ENCODE assay signal across 10 mouse cellular contexts in the genomic region with DNA sequence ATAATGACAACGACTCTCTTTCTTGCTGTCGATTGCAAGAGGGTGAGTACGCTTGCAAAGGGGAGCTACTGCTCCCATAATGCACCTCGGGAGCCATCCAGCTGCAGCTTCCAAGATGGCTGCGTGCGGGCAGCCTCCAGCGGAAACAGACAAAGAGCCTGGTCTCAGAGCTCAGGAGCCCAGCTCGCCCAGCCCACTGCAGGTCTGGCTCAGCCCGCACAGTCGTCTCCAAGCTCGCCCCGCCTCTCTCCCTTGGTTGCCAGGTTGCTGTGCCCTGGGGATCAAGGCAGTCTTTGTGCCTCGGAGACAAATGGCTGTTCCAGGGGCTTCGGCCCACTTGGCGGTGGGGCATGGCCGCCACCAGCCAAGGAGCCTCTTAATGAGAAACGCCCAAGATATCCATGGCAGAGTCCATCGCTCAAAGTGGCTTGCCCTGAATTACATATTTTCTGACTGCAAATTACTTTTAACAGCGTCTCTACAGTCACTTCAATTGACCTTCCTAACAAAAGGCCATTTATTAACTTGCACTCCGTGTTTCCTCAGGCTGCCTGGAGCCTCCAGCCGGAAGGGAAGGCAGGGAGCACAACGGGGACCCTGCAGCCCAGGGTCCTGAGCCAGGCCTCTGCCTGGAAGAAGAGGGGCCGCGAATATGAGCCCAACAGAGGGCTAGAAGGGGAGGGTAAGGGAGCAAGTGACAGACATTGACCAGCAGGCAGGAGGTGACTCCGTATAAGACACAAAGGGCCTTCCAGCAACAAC. TPM values are rescaled to one million over a fixed set of nuclear protein-coding genes. Genes with fewer than 3 reads are reported as not detected.
DNase-seq lines count a peak whose midpoint lies in the region; ATAC-seq and TF ChIP-seq lines count a peak whose summit lies in the region.
"Had no signal": no experiment of that assay in that cellular context is flagged by ENCODE, and none has a peak within 500 bp of the region (broad histone marks: within the 10 kb centered on the region; RNA-seq: fewer than 3 reads in every experiment).

No protein-coding gene starts in this region.

- H3K27ac ChIP-seq in forebrain, embryonic 15.5 days (replicated peaks): peak overlapping the region; percentile 96
- H3K27ac ChIP-seq in liver, postnatal 0 days (ENCODE audit: low read depth): no peak overlapping the region
- H3K27ac ChIP-seq: liver, embryonic 14.5 days had no signal

- H3K4me1 ChIP-seq in E14TG2a.4 (replicated peaks; ENCODE audit: low read depth, low read length): peaks cover 76% of the 10 kb centered on the region
- H3K4me1 ChIP-seq in forebrain, embryonic 15.5 days: peaks cover 60% of the 10 kb centered on the region
- H3K4me1 ChIP-seq in liver, postnatal 0 days (ENCODE audit: insufficient read depth): peaks cover 12% of the 10 kb centered on the region

- peak overlapping the region; percentile 40 for H3K4me2 ChIP-seq in forebrain, embryonic 15.5 days (replicated peaks)
- H3K4me2 ChIP-seq in liver, postnatal 0 days (ENCODE audit: low read depth, low read length): 0 out of 2 replicates have a peak overlapping the region, but pooled peaks have one; percentile 6

- H3K9me3 ChIP-seq in E14TG2a.4 (ENCODE audit: low read length): no peaks in the 10 kb centered on the region
- H3K9me3 ChIP-seq in forebrain, embryonic 15.5 days: no peaks in the 10 kb centered on the region
- no peaks in the 10 kb centered on the region for H3K9me3 ChIP-seq in liver, postnatal 0 days (ENCODE audit: low read length)

- peak; percentile 86 for ATAC-seq in forebrain, embryonic 15.5 days (replicated peaks)
- no peak for ATAC-seq in liver, postnatal 0 days

- peak overlapping the region; percentile 73 for H3K4me3 ChIP-seq in E14TG2a.4 (replicated peaks; ENCODE audit: low read length)
- H3K4me3 ChIP-seq in forebrain, embryonic 15.5 days: peak overlapping the region; percentile 17
- H3K4me3 ChIP-seq in liver, postnatal 0 days (ENCODE audit: low read depth, low read length): no peak overlapping the region

- peak overlapping the region; percentile 39 for H3K9ac ChIP-seq in forebrain, embryonic 15.5 days (replicated peaks)
- no peak overlapping the region for H3K9ac ChIP-seq in liver, postnatal 0 days (replicated peaks)
- H3K9ac ChIP-seq: liver, embryonic 14.5 days had no signal

- TF ChIP-seq CTCF in E14TG2a.4 (conservative IDR thresholded peaks at IDR 0.05; ENCODE audit: low read length): no peak
- TF ChIP-seq CTCF in liver, postnatal 0 days (IDR thresholded peaks at IDR 0.05; ENCODE audit: low read depth): no peak

- no peak for TF ChIP-seq EP300 in liver, postnatal 0 days (IDR thresholded peaks at IDR 0.05; ENCODE audit: low read depth)

- peak; percentile 65 for DNase-seq in cerebellum, adult 11-12 months
- peak; percentile 37 to 53 for DNase-seq in heart, postnatal 14 days
- DNase-seq in kidney, postnatal 4 days: peak; percentile 73 to 83
- DNase-seq in liver, postnatal 0 days: no peak
- peak; percentile 92 for DNase-seq in retina, postnatal 1 day
- DNase-seq in thymus, postnatal 25 days: no peak

- H3K27me3 ChIP-seq in E14TG2a.4 (ENCODE audit: insufficient read depth, low read length): peaks cover 30% of the 10 kb centered on the region
- H3K27me3 ChIP-seq in forebrain, embryonic 15.5 days: no peaks in the 10 kb centered on the region
- H3K27me3 ChIP-seq in liver, postnatal 0 days (ENCODE audit: insufficient read depth, low read length): no peaks in the 10 kb centered on the region
- H3K27me3 ChIP-seq: CH12.LX had no signal

- 2% methylated on average over 25 of the region's 25 CpGs for WGBS in forebrain, embryonic 15.5 days
- 62% methylated on average over 25 of the region's 25 CpGs for WGBS in liver, postnatal 0 days (ENCODE audit: insufficient replicate concordance)

- intact Hi-C loops in heart, postnatal 14 days (cut with DNase I): no loop called here

- H3K36me3 ChIP-seq in E14TG2a.4 (ENCODE audit: insufficient read depth, low read length): peaks cover 3% of the 10 kb centered on the region; the same call in 1 of the 2 replicates
- peaks cover 25% of the 10 kb centered on the region for H3K36me3 ChIP-seq in forebrain, embryonic 15.5 days
- H3K36me3 ChIP-seq in liver, postnatal 0 days (replicated peaks; ENCODE audit: insufficient read depth, low read length): peaks cover 9% of the 10 kb centered on the region; the same call in 1 of the 2 replicates

RNA-seq across cellular contexts. Expression of a gene that starts 11.0 kb away (rescaled TPM):
- polyA plus RNA-seq in forebrain, embryonic 15.5 days (2015; fragmentation: Nextera tagmentation; extraction: Ambion mirVana): 75.9 and 85.8 TPM in 2 replicates
- total RNA-seq in heart, postnatal 14 days (2021): 10 to 100 TPM; 18.1 to 19.1 TPM
- polyA plus RNA-seq in liver, postnatal 0 days (2015; fragmentation: Nextera tagmentation; extraction: Ambion mirVana): 7.8 and 8.1 TPM in 2 replicates

Comparison
In these comparisons a context has a peak if more than half of its experiments do, and no peak if none do; other contexts are left out.
1. DNase-seq: peak in cerebellum, adult 11-12 months (single experiment), heart, postnatal 14 days (2 of 2), kidney, postnatal 4 days (2 of 2) and retina, postnatal 1 day (single experiment); none in liver, postnatal 0 days (single experiment) and thymus, postnatal 25 days (single experiment).